Mouse (Mus musculus) frontal cortex, postnatal 10 days (tissue): ENCODE results near the gene Tmed2.
"Not testable (repeated sequence)": the region's sequence is repeated elsewhere in the genome, so short reads cannot be mapped to it uniquely, and the experiment has no call there.

Experiments
- DNase-seq, 2 experiments: peaks; one replicate each; pipeline ENCODE4 v3.0.0; 2022; ENCODE audit warnings: low spot score in 2 of 2, mixed read lengths in 1 of 2

The Tmed2 gene

GRCm38 (mm10) chr5:124528351-124528750 is 12.1 kb upstream of the Tmed2 start:
- DNase-seq, result no peak

- no peak for DNase-seq
Measured at GRCm38 (mm10) chr5:124528791-124529190, 11.7 kb upstream of the Tmed2 start.

- no peak for DNase-seq
Measured at GRCm38 (mm10) chr5:124529191-124529651, 11.3 kb upstream of the Tmed2 start.

- DNase-seq, result no peak
Measured at GRCm38 (mm10) chr5:124529697-124530096, 10.8 kb upstream of the Tmed2 start.

- DNase-seq, result peak; percentile 65 to 83
Measured at GRCm38 (mm10) chr5:124530655-124531582, 9.6 kb upstream of the Tmed2 start, which contains the start of gene Rilpl1. Gene Rilpl1, minus strand, starts transcription at chr5:124531391.

- DNase-seq, result no peak
Measured at GRCm38 (mm10) chr5:124531583-124531930, 8.9 kb upstream of the Tmed2 start.

GRCm38 (mm10) chr5:124532451-124532850 is 8.0 kb upstream of the Tmed2 start:
- no peak for DNase-seq

- no peak for DNase-seq
Measured at GRCm38 (mm10) chr5:124535016-124535415, 5.5 kb upstream of the Tmed2 start.

GRCm38 (mm10) chr5:124536776-124537175 is 3.7 kb upstream of the Tmed2 start:
- DNase-seq, result no peak

- no peak for DNase-seq
Measured at GRCm38 (mm10) chr5:124538813-124539792, 1.4 kb upstream of the Tmed2 start.

- no peak for DNase-seq
Measured at GRCm38 (mm10) chr5:124539905-124540304, 590 bp upstream of the Tmed2 start.

GRCm38 (mm10) chr5:124540905-124541601 is 558 bp downstream of the Tmed2 start:
- DNase-seq, result peak; percentile 55 to 59

GRCm38 (mm10) chr5:124541602-124541973 is 1.1 kb downstream of the Tmed2 start:
- DNase-seq, result no peak

GRCm38 (mm10) chr5:124550737-124551136 is 10.2 kb downstream of the Tmed2 start:
- not testable (repeated sequence) for DNase-seq

GRCm38 (mm10) chr5:124551349-124552093 is 11.0 kb downstream of the Tmed2 start:
- DNase-seq, result not testable (repeated sequence)

GRCm38 (mm10) chr5:124552094-124552472 is 11.6 kb downstream of the Tmed2 start:
- no peak for DNase-seq

GRCm38 (mm10) chr5:124552558-124553307 is 12.2 kb downstream of the Tmed2 start, which contains the start of gene Ddx55:
Gene Ddx55, plus strand, starts transcription at chr5:124552864.
- peak; percentile 84 to 87 for DNase-seq

- DNase-seq, result no peak
Measured at GRCm38 (mm10) chr5:124553607-124554006, 13.1 kb downstream of the Tmed2 start.

- no peak for DNase-seq
Measured at GRCm38 (mm10) chr5:124555145-124555544, 14.7 kb downstream of the Tmed2 start.

- DNase-seq, result no peak
Measured at GRCm38 (mm10) chr5:124571068-124571467, 30.6 kb downstream of the Tmed2 start.
